Comparison of ENCODE assay signal across 15 mouse cellular contexts in genomic region chr5:21702873-21703475, GRCm38 (mm10). TPM values are rescaled to one million over a fixed set of nuclear protein-coding genes. Genes with fewer than 3 reads are reported as not detected.
A peak's percentile ranks its signal among the peaks of the same experiment; 100 is the strongest.
DNase-seq lines count a peak whose midpoint lies in the region; ATAC-seq and TF ChIP-seq lines count a peak whose summit lies in the region.
"Had no signal": no experiment of that assay in that cellular context is flagged by ENCODE, and none has a peak within 500 bp of the region (broad histone marks: within the 10 kb centered on the region; RNA-seq: fewer than 3 reads in every experiment).

No protein-coding gene starts in this region.

- DNase-seq in kidney, postnatal 0 days (ENCODE audit: low spot score): no peak
- no peak for DNase-seq in kidney, postnatal 25 days
- DNase-seq in adipocyte (ENCODE audit: low spot score): peak; percentile 46
- no peak for DNase-seq in liver, embryonic 14.5 days (ENCODE audit: low read depth in 3 of 3, low spot score in 3 of 3)
- DNase-seq in cerebellum, postnatal 25 days: no peak
- no peak for DNase-seq in layer of hippocampus, postnatal 10 days (ENCODE audit: low spot score in 2 of 2)
- no peak for DNase-seq in frontal cortex, postnatal 25 days (ENCODE audit: low spot score in 2 of 2)
- DNase-seq: adrenal gland, postnatal 10 days; cerebellum, adult 9-11 months; gastrocnemius, postnatal 36 days; kidney, postnatal 4 days; right cerebral cortex, postnatal 25 days had no signal

- no peaks in the 10 kb centered on the region for H3K4me1 ChIP-seq in kidney, postnatal 0 days (replicated peaks; ENCODE audit: insufficient read depth, low read length)
- H3K4me1 ChIP-seq in heart, embryonic 14.5 days (ENCODE audit: control insufficient read depth in 2 of 2, insufficient read depth in 2 of 2, low read length in 2 of 2): peaks cover 2 to 7% of the 10 kb centered on the region in 2 experiments; a peak in 3 of 4 replicates
- peaks cover 8 to 11% of the 10 kb centered on the region in 2 experiments for H3K4me1 ChIP-seq in liver, embryonic 14.5 days (replicated peaks; ENCODE audit: control insufficient read depth in 2 of 2, insufficient read depth in 2 of 2, low read length in 1 of 2)
- H3K4me1 ChIP-seq: forebrain, embryonic 12.5 days had no signal

- no peak overlapping the region for H3K9ac ChIP-seq in kidney, postnatal 0 days (ENCODE audit: low read depth, low read length)
- H3K9ac ChIP-seq in heart, embryonic 14.5 days (ENCODE audit: low read length): no peak overlapping the region
- no peak overlapping the region for H3K9ac ChIP-seq in liver, embryonic 14.5 days (replicated peaks)
- H3K9ac ChIP-seq: forebrain, embryonic 12.5 days had no signal

- TF ChIP-seq EP300 in liver, embryonic 14.5 days (IDR thresholded peaks at IDR 0.05; ENCODE audit: low read depth): no peak

- no peaks in the 10 kb centered on the region for H3K9me3 ChIP-seq in kidney, postnatal 0 days (replicated peaks; ENCODE audit: low read length)
- H3K9me3 ChIP-seq in heart, embryonic 14.5 days (ENCODE audit: control insufficient read depth, low read length): no peaks in the 10 kb centered on the region
- no peaks in the 10 kb centered on the region for H3K9me3 ChIP-seq in liver, embryonic 14.5 days (ENCODE audit: control insufficient read depth, low read length)
- H3K9me3 ChIP-seq: forebrain, embryonic 12.5 days had no signal

- 68% methylated on average over 6 of the region's 6 CpGs for WGBS in kidney, postnatal 0 days
- WGBS in heart, embryonic 14.5 days: 24% methylated on average over 6 of the region's 6 CpGs
- WGBS in liver, embryonic 14.5 days (ENCODE audit: insufficient replicate concordance): 62% methylated on average over 6 of the region's 6 CpGs

- 0 out of 2 replicates have a peak overlapping the region, but pooled peaks have one; percentile 31 for H3K27ac ChIP-seq in kidney, postnatal 0 days
- peak overlapping the region; percentile 78 to 96 for H3K27ac ChIP-seq in heart, embryonic 14.5 days (replicated peaks in 1 of 2; ENCODE audit: control insufficient read depth in 1 of 2, insufficient read depth in 1 of 2, low read depth in 2 of 2, low read length in 2 of 2)
- no peak overlapping the region for H3K27ac ChIP-seq in liver, embryonic 14.5 days
- H3K27ac ChIP-seq: forebrain, embryonic 12.5 days; hindbrain, postnatal 0 days had no signal

- no peaks in the 10 kb centered on the region for H3K27me3 ChIP-seq in kidney, postnatal 0 days (ENCODE audit: insufficient read depth, low read length)
- no peaks in the 10 kb centered on the region for H3K27me3 ChIP-seq in heart, embryonic 14.5 days (ENCODE audit: control insufficient read depth, insufficient read depth, low read length)
- H3K27me3 ChIP-seq in liver, embryonic 14.5 days (ENCODE audit: control insufficient read depth, insufficient read depth, low read length): no peaks in the 10 kb centered on the region
- H3K27me3 ChIP-seq: forebrain, embryonic 12.5 days had no signal

- no peaks in the 10 kb centered on the region for H3K36me3 ChIP-seq in kidney, postnatal 0 days (ENCODE audit: insufficient read depth, low read length)
- H3K36me3 ChIP-seq in heart, embryonic 14.5 days (ENCODE audit: control insufficient read depth, insufficient read depth, low read length): no peaks in the 10 kb centered on the region
- no peaks in the 10 kb centered on the region for H3K36me3 ChIP-seq in liver, embryonic 14.5 days (replicated peaks; ENCODE audit: control insufficient read depth, insufficient read depth, low read depth)
- H3K36me3 ChIP-seq: forebrain, embryonic 12.5 days had no signal

- no peak for ATAC-seq in kidney, postnatal 0 days (replicated peaks; ENCODE audit: low FRiP score, low read depth)
- no peak for ATAC-seq in heart, embryonic 14.5 days (ENCODE audit: insufficient number of reproducible peaks, insufficient read depth, low FRiP score, low read depth)
- no peak for ATAC-seq in liver, embryonic 14.5 days (ENCODE audit: insufficient read depth)
- ATAC-seq: hindbrain, postnatal 0 days had no signal

- no peak overlapping the region for H3K4me2 ChIP-seq in kidney, postnatal 0 days (ENCODE audit: low read length)
- H3K4me2 ChIP-seq in heart, embryonic 14.5 days (ENCODE audit: low read length): peak overlapping the region; percentile 90; the same call in 1 of the 2 replicates
- peak overlapping the region; percentile 3; the same call in 1 of the 2 replicates for H3K4me2 ChIP-seq in liver, embryonic 14.5 days (ENCODE audit: low read depth)
- H3K4me2 ChIP-seq: forebrain, embryonic 12.5 days had no signal

- H3K4me3 ChIP-seq in kidney, postnatal 0 days (replicated peaks; ENCODE audit: low read depth, low read length): no peak overlapping the region
- H3K4me3 ChIP-seq in heart, embryonic 14.5 days (ENCODE audit: control insufficient read depth in 1 of 2, insufficient read depth in 1 of 2, low read depth in 1 of 2, low read length in 2 of 2): no peak overlapping the region
- no peak overlapping the region for H3K4me3 ChIP-seq in liver, embryonic 14.5 days (ENCODE audit: insufficient read depth in 1 of 2, low read depth in 2 of 2, low read length in 2 of 2)
- H3K4me3 ChIP-seq: forebrain, embryonic 12.5 days had no signal

- no peak for TF ChIP-seq CTCF in kidney, postnatal 0 days (IDR thresholded peaks at IDR 0.05; ENCODE audit: low read depth)
- no peak for TF ChIP-seq CTCF in liver, embryonic 14.5 days (IDR thresholded peaks at IDR 0.05; ENCODE audit: low read depth)

RNA-seq across cellular contexts. Expression of gene Napepld, which starts 1.8 kb away (rescaled TPM):
- 5.4 and 5.6 TPM in 2 replicates for polyA plus RNA-seq in kidney, postnatal 0 days (2015; fragmentation: Nextera tagmentation; extraction: Ambion mirVana)
- polyA plus RNA-seq in heart, embryonic 14.5 days (2014; fragmentation: Nextera tagmentation; extraction: Ambion mirVana): 8.7 and 9.4 TPM in 2 replicates
- polyA plus RNA-seq in liver, embryonic 14.5 days (2012; rRNA removed): 1.3 TPM in 2 replicates
- polyA plus RNA-seq in liver, embryonic 14.5 days (2014; fragmentation: Nextera tagmentation; extraction: Ambion mirVana): 1.8 TPM in 2 replicates
- total RNA-seq in layer of hippocampus, postnatal 10 days (2021): 1 to 10 TPM; 6.6 to 7.1 TPM

RNA-seq across cellular contexts. Expression of gene Pmpcb, which starts 34.0 kb away (rescaled TPM):
- polyA plus RNA-seq in kidney, postnatal 0 days (2015; fragmentation: Nextera tagmentation; extraction: Ambion mirVana): 101 and 107 TPM in 2 replicates
- polyA plus RNA-seq in heart, embryonic 14.5 days (2014; fragmentation: Nextera tagmentation; extraction: Ambion mirVana): 165 and 168 TPM in 2 replicates
- 24.2 and 34.2 TPM in 2 replicates for polyA plus RNA-seq in liver, embryonic 14.5 days (2012; rRNA removed)
- polyA plus RNA-seq in liver, embryonic 14.5 days (2014; fragmentation: Nextera tagmentation; extraction: Ambion mirVana): 47.9 and 48.8 TPM in 2 replicates
- total RNA-seq in layer of hippocampus, postnatal 10 days (2021): 10 to 100 TPM; 64.6 to 66.2 TPM

RNA-seq across cellular contexts. Expression of gene Armc10, which starts 57.4 kb away (rescaled TPM):
- 43.7 and 44.2 TPM in 2 replicates for polyA plus RNA-seq in kidney, postnatal 0 days (2015; fragmentation: Nextera tagmentation; extraction: Ambion mirVana)
- polyA plus RNA-seq in heart, embryonic 14.5 days (2014; fragmentation: Nextera tagmentation; extraction: Ambion mirVana): 23.6 and 28.2 TPM in 2 replicates
- 7.2 and 9.0 TPM in 2 replicates for polyA plus RNA-seq in liver, embryonic 14.5 days (2012; rRNA removed)
- polyA plus RNA-seq in liver, embryonic 14.5 days (2014; fragmentation: Nextera tagmentation; extraction: Ambion mirVana): 7.2 and 7.4 TPM in 2 replicates
- 10 to 100 TPM; 25.9 to 32.5 TPM for total RNA-seq in layer of hippocampus, postnatal 10 days (2021)

RNA-seq across cellular contexts. Expression of gene Fbxl13, which starts 57.5 kb away (rescaled TPM):
- 0.32 and 0.46 TPM in 2 replicates for polyA plus RNA-seq in kidney, postnatal 0 days (2015; fragmentation: Nextera tagmentation; extraction: Ambion mirVana)
- polyA plus RNA-seq in heart, embryonic 14.5 days (2014; fragmentation: Nextera tagmentation; extraction: Ambion mirVana): 0.19 and 0.23 TPM in 2 replicates
- 0.08 and 0.14 TPM in 2 replicates for polyA plus RNA-seq in liver, embryonic 14.5 days (2012; rRNA removed)
- 0.05 and 0.24 TPM in 2 replicates for polyA plus RNA-seq in liver, embryonic 14.5 days (2014; fragmentation: Nextera tagmentation; extraction: Ambion mirVana)
- total RNA-seq in layer of hippocampus, postnatal 10 days (2021): under 1 TPM; 0.36 to 0.78 TPM
